Mouse (Mus musculus) midbrain, embryonic 16.5 days (tissue): ENCODE data around the gene Cacfd1. TPM values are rescaled to one million over a fixed set of nuclear protein-coding genes. Genes with fewer than 3 reads are reported as not detected.

Source experiments
- ATAC-seq: fragments of 200-750 bp; cut with Nextera tagmentation; 2 replicates; pipeline ENCODE4 v1.8.0; 2017; ENCODE audit warnings: moderate TSS enrichment
- H3K27ac ChIP-seq: fragments of 300-500 bp; sonication (generic); 2 replicates; pipeline ENCODE4 v1.5.1; 2014; ENCODE audit warnings: mild to moderate bottlenecking, low read length, mixed read lengths
- H3K27me3 ChIP-seq: fragments of 300-500 bp; sonication (generic); 2 replicates; pipeline ENCODE4 v1.6.1; 2014; ENCODE audit warnings: low read depth, low read length, mixed read lengths; ENCODE audit not compliant: control insufficient read depth, insufficient read depth
- H3K36me3 ChIP-seq: fragments of 300-500 bp; sonication (generic); 2 replicates; pipeline ENCODE4 v1.6.1; 2014; ENCODE audit warnings: mild to moderate bottlenecking, low read length, moderate library complexity, mixed read lengths; ENCODE audit not compliant: control insufficient read depth, insufficient read depth
- H3K4me1 ChIP-seq: fragments of 300-500 bp; sonication (generic); 2 replicates; pipeline ENCODE4 v1.6.1; 2014; ENCODE audit warnings: mild to moderate bottlenecking, low read length, mixed read lengths; ENCODE audit not compliant: control insufficient read depth, insufficient read depth
- H3K4me2 ChIP-seq: fragments of 300-500 bp; sonication (generic); 2 replicates; pipeline ENCODE4 v1.6.1; 2014; ENCODE audit warnings: mild to moderate bottlenecking, low read length, mixed read lengths
- H3K4me3 ChIP-seq: fragments of 300-500 bp; sonication (generic); 2 replicates; pipeline ENCODE4 v1.5.1; 2014; ENCODE audit warnings: low read depth, mild to moderate bottlenecking, low read length, moderate library complexity, mixed read lengths
- H3K9ac ChIP-seq: fragments of 300-500 bp; sonication (generic); 2 replicates; pipeline ENCODE4 v1.6.1; 2014; ENCODE audit warnings: low read depth, low read length, mixed read lengths
- H3K9me3 ChIP-seq: fragments of 300-500 bp; sonication (generic); replicated peaks from 2 replicates; pipeline ENCODE4 v1.6.1; 2014; ENCODE audit warnings: mild to moderate bottlenecking, low read length, mixed read lengths; ENCODE audit not compliant: control insufficient read depth, poor library complexity, severe bottlenecking
- WGBS: fragments of 180-500 bp; shearing (Covaris S2); extraction: QIAGEN DNeasy Blood & Tissue Kit; methylation state at CpG from one replicate; pipeline ENCODE4 v1.1.7; 2014; 5-methylcytosine and 5-hydroxymethylcytosine counted together
- polyA plus RNA-seq: library from polyadenylated mRNA; unstranded; fragments of >200 nt; fragmentation: Nextera tagmentation; extraction: Ambion mirVana; gene quantifications from 2 replicates; pipeline ENCODE4 v1.2.1, GENCODE M21; 2015

Gene Cacfd1
- polyA plus RNA-seq = 103 and 116 TPM in 2 replicates

GRCm38 (mm10) chr2:27009714-27010244 lies at the start of gene Cacfd1:
TSS of gene Cacfd1 (plus strand) at chr2:27009926.
- Histone ChIP-seq H3K4me1 (peaks cover 19% of the 10 kb centered on the region), H3K9me3 (no peaks in the 10 kb centered on the region), H3K36me3 (peaks cover under 1% of the 10 kb centered on the region; the same call in 1 of the 2 replicates), H3K27me3 (no peaks in the 10 kb centered on the region), H3K27ac (peak within 1 kb of the TSS; percentile 88), H3K4me2 (peak within 1 kb of the TSS; percentile 82), H3K9ac (peak within 1 kb of the TSS; percentile 93), H3K4me3 (peak within 1 kb of the TSS; percentile 67)
- whole genome bisulfite sequencing = under 1% methylated on average over 40 of the region's 43 CpGs
- peak; percentile 93 for ATAC-seq

- no peak overlapping the region for H3K4me2 ChIP-seq
- no peak for ATAC-seq
- H3K4me3 ChIP-seq = no peak overlapping the region
- no peak overlapping the region for H3K9ac ChIP-seq
- peaks cover 28% of the 10 kb centered on the region for H3K4me1 ChIP-seq
- H3K9me3 ChIP-seq = no peaks in the 10 kb centered on the region
- H3K27me3 ChIP-seq = no peaks in the 10 kb centered on the region
- no peak overlapping the region for H3K27ac ChIP-seq
- WGBS = 79% methylated on average over 4 of the region's 4 CpGs
- H3K36me3 ChIP-seq = peaks cover 20% of the 10 kb centered on the region
Measured at GRCm38 (mm10) chr2:26960756-26961155, 49.0 kb upstream of the Cacfd1 start.

DNA sequence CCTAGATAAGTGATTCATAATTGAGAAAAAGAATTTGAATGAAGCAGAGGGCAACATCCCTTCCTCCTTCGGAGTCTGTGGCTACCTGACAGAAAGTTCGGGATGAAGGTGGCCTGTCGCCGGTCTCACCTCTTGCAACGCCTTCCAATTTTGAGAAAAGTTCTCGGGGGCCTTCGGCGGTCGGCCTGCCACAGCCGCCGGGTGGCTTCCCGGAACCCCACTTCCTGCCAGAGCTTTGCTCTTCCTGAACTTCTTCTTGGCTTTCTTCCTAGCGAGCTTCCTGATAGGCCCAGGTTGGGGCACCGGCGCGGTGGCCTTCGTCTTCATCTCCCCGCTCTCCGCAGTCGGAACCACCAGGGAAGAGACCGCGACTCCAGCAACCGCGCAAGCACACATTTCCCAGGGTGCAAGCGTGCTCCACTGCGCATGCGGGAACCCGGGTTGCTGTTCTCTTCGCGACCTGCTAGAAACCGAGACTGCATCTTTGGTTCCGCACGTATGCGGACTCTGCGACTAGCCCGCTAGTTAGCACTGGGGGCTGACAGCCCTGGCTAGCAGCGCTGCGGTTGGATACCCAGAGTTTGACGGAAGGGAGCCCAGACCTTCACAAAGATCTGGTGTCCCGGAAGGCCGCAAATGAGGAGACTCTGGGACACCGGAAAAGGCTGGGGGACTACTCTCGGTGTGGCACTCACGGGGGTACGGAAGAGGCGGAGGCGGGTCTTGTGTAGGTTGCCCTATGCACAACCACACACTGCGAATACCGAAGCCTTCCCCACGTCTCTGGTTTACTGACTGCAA lies 45.6 kb upstream of the Cacfd1 start, which contains the start of gene Rexo4:
Gene Rexo4, minus strand, starts transcription at position 464 of the 801 bp plus-strand sequence.
- Histone ChIP-seq H3K4me3 (peak within 1 kb of the TSS; percentile 58), H3K27me3 (no peaks in the 10 kb centered on the region), H3K9ac (peak within 1 kb of the TSS; percentile 75), H3K4me2 (peak within 1 kb of the TSS; percentile 92), H3K27ac (peak within 1 kb of the TSS; percentile 91), H3K36me3 (no peaks in the 10 kb centered on the region; the same call in 1 of the 2 replicates), H3K9me3 (no peaks in the 10 kb centered on the region), H3K4me1 (peaks cover 28% of the 10 kb centered on the region)
- WGBS = under 1% methylated on average over 50 of the region's 50 CpGs
- ATAC-seq = peak; percentile 99

DNA sequence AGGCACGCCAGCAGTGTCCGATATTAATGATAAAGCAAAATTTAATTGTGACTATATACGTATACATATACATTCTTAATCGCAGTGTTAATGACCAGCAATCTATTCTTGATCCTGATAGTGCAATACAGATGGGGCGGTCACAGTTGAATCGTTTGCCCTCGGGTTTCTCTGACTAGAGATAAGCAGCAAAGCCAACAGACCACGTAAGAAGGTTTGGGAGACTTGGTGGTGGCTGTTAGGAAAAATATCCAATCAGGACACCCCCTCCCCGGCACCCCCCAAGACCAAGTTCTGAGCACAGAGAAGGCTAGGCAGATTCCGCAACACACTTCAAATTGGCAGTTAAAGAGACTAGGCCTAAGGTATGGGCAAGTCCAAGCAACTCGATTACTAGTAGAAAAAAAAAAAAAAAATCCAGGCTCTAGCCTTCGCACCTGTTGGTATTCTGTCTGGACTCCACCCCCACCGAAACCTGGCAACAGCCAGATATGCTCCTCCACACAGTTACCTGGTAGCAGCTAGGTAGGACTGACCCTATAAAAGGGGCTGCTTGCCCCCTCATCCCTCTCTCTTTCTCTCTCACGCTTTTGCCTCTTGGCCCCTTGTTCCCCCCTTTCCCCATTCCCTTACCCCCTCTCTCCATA lies 44.9 kb upstream of the Cacfd1 start:
- 19% methylated on average over 14 of the region's 14 CpGs for WGBS
- peaks cover 28% of the 10 kb centered on the region for H3K4me1 ChIP-seq
- peak overlapping the region; percentile 58 for H3K4me3 ChIP-seq
- H3K9me3 ChIP-seq = no peaks in the 10 kb centered on the region
- H3K27me3 ChIP-seq = no peaks in the 10 kb centered on the region
- H3K27ac ChIP-seq = peak overlapping the region; percentile 91
- peak overlapping the region; percentile 75 for H3K9ac ChIP-seq
- ATAC-seq = peak; percentile 60
- no peaks in the 10 kb centered on the region; the same call in 1 of the 2 replicates for H3K36me3 ChIP-seq
- H3K4me2 ChIP-seq = peak overlapping the region; percentile 92

DNA sequence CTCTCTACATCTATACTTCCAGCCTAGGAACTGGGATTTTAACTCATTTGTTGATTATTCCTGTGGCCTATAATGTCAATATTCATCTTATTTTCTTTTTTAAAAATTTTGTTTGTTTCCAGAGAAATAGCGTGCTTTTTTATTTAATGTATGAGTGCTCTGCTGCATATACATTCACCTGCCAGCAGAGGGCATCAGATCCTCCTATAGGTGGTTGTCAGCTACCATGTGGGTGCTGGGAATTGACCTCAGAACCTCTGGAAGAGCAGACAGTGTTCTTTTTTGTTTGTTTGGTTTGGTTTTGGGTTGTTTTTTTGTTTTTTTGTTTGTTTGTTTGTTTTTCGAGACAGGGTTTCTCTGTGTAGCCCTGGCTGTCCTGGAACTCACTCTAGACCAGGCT lies 42.5 kb upstream of the Cacfd1 start:
- H3K36me3 ChIP-seq = no peaks in the 10 kb centered on the region
- H3K4me2 ChIP-seq = no peak overlapping the region
- no peaks in the 10 kb centered on the region for H3K27me3 ChIP-seq
- H3K9me3 ChIP-seq = no peaks in the 10 kb centered on the region
- no peak overlapping the region for H3K4me3 ChIP-seq
- WGBS = 77% methylated on average over 2 of the region's 2 CpGs
- H3K9ac ChIP-seq = no peak overlapping the region
- peaks cover 17% of the 10 kb centered on the region for H3K4me1 ChIP-seq
- ATAC-seq = no peak
- H3K27ac ChIP-seq = no peak overlapping the region

DNA sequence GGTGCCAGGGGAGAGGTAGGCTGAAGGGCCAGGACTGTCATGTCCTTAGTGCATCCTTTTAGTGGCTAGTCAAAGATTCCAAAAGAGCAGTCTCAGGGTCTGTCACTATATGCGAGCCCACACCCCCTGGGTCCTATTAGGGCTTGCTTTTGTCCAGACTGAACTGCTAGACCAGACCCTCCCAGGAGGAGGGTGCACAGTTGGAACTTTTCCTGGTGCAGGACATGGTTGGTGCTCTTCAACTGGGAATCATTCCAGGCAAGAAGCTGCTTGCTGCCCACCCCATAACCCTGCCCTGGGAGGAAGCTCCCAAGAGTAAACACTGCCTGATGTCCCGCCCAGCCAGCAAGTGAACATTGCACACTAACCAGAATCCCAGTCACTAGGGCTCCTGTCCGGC lies 36.6 kb upstream of the Cacfd1 start, which contains the start of gene Adamts13:
Gene Adamts13, plus strand, starts transcription at position 301 of the 400 bp plus-strand sequence.
- no peak within 1 kb of the TSS for H3K27ac ChIP-seq
- H3K4me2 ChIP-seq = no peak within 1 kb of the TSS
- H3K9ac ChIP-seq = no peak within 1 kb of the TSS
- 68% methylated on average over 3 of the region's 3 CpGs for WGBS
- no peak for ATAC-seq
- H3K27me3 ChIP-seq = no peaks in the 10 kb centered on the region; the same call in 1 of the 2 replicates
- H3K4me3 ChIP-seq = no peak within 1 kb of the TSS
- no peaks in the 10 kb centered on the region for H3K4me1 ChIP-seq
- H3K36me3 ChIP-seq = no peaks in the 10 kb centered on the region
- no peaks in the 10 kb centered on the region for H3K9me3 ChIP-seq

- H3K36me3 ChIP-seq = no peaks in the 10 kb centered on the region
- H3K4me3 ChIP-seq = no peak overlapping the region
- H3K9me3 ChIP-seq = no peaks in the 10 kb centered on the region
- ATAC-seq = no peak
- 61% methylated on average over 4 of the region's 4 CpGs for WGBS
- H3K4me1 ChIP-seq = no peaks in the 10 kb centered on the region
- no peaks in the 10 kb centered on the region; the same call in 1 of the 2 replicates for H3K27me3 ChIP-seq
- no peak overlapping the region for H3K4me2 ChIP-seq
- no peak overlapping the region for H3K27ac ChIP-seq
- H3K9ac ChIP-seq = no peak overlapping the region
Measured at GRCm38 (mm10) chr2:26973960-26974359, 35.8 kb upstream of the Cacfd1 start.

GRCm38 (mm10) chr2:26980361-26980760 lies 29.4 kb upstream of the Cacfd1 start:
- no peaks in the 10 kb centered on the region for H3K36me3 ChIP-seq
- no peak for ATAC-seq
- 89% methylated on average over 1 of the region's 1 CpGs for WGBS
- no peak overlapping the region for H3K4me2 ChIP-seq
- no peak overlapping the region for H3K27ac ChIP-seq
- H3K4me1 ChIP-seq = no peaks in the 10 kb centered on the region
- H3K4me3 ChIP-seq = no peak overlapping the region
- no peaks in the 10 kb centered on the region for H3K9me3 ChIP-seq
- no peaks in the 10 kb centered on the region for H3K27me3 ChIP-seq
- no peak overlapping the region for H3K9ac ChIP-seq
